Mouse (Mus musculus) bone marrow macrophage, adult 2 months (primary cell): ENCODE data around the gene Rcan2. TPM values are rescaled to one million over a fixed set of nuclear protein-coding genes. Genes with fewer than 3 reads are reported as not detected.
A peak's percentile ranks its signal among the peaks of the same experiment; 100 is the strongest.

Experiments
- H3K27ac ChIP-seq: 2 replicates; pipeline ENCODE4 v1.5.1; 2012; ENCODE audit warnings: low read depth, low read length; ENCODE audit not compliant: insufficient read depth
- H3K4me1 ChIP-seq: 2 replicates; pipeline ENCODE4 v1.6.1; 2012; ENCODE audit warnings: low read length; ENCODE audit not compliant: control insufficient read depth, insufficient read depth
- H3K4me3 ChIP-seq: 2 replicates; pipeline ENCODE4 v1.5.1; 2012; ENCODE audit warnings: mild to moderate bottlenecking, low read length, moderate library complexity; ENCODE audit not compliant: insufficient read depth
- CTCF ChIP-seq: IDR thresholded peaks from 2 replicates; pipeline ENCODE4 v1.5.1; 2012; ENCODE audit warnings: low read depth, mild to moderate bottlenecking, low read length, moderate library complexity
- POLR2A ChIP-seq: IDR thresholded peaks from 2 replicates; pipeline ENCODE4 v1.6.1; 2012; ENCODE audit warnings: mild to moderate bottlenecking, low read depth, low read length, borderline replicate concordance
- polyA plus RNA-seq: library from polyadenylated mRNA; stranded (reverse); fragments of >200 nt; gene quantifications from 2 replicates; pipeline ENCODE4 v1.2.4, GENCODE M21; 2012; ENCODE audit not compliant: missing spikeins, insufficient read depth, insufficient read length

Gene Rcan2
- polyA plus RNA-seq, 1 experiment: not detected

DNA sequence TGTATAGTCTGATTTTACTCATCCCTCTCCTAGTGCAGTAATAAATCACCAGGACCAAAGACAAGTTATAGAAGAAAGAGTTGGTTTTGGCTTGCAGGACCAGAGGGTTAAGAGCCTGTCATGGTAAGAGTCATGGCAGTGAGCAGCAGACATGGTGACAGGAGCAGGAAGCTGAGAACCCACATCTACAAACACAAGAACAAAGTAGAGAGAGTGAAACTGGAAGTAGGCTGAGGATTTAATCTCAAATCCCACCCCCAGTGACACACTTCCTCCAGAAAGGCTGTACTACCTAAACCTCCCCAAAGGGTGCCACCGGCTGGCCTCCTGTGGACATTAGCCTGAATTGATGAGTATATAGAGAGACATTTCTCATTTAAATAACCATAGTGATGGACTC lies 259.6 kb downstream of the Rcan2 start:
- H3K4me1 ChIP-seq: no peaks in the 10 kb centered on the region
- H3K4me3 ChIP-seq: no peak overlapping the region
- no peak overlapping the region for H3K27ac ChIP-seq
- TF ChIP-seq CTCF: no peak
- no peak for TF ChIP-seq POLR2A

DNA sequence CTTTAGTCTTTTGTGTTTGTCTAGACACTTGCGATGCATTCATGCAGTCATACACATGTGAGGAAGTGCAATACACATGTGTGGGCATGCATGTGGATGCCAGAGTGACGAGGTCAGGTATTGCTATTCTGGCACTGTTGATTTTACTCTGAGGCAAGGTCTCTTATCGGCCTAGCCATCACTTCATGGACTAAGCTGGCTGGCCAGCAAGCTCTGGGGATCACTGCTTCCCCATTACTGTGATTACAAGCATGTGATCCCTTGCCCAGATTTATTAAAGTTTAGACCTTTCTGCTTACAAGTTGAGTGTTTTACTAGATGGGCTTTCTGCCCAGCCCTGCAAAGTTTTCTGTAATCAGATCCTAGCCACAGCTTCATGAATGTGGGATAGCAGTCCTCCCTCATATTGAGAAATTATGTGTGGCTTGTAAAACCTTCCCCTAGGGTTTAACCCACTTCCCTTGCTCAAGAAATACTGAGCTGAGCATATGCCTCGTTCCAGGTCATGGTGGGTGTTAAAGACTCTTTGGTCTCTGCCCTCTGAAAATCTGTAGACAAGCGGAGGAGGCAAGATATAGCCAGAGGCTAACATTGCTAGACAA lies 260.2 kb downstream of the Rcan2 start:
- Histone ChIP-seq H3K27ac (no peak overlapping the region), H3K4me3 (no peak overlapping the region), H3K4me1 (no peaks in the 10 kb centered on the region)
- TF ChIP-seq CTCF (no peak), POLR2A (no peak)

GRCm38 (mm10) chr17:44068876-44069275 lies 267.7 kb downstream of the Rcan2 start:
- TF ChIP-seq CTCF (no peak), POLR2A (no peak)
- no peak overlapping the region for H3K27ac ChIP-seq
- no peaks in the 10 kb centered on the region for H3K4me1 ChIP-seq
- no peak overlapping the region for H3K4me3 ChIP-seq

DNA sequence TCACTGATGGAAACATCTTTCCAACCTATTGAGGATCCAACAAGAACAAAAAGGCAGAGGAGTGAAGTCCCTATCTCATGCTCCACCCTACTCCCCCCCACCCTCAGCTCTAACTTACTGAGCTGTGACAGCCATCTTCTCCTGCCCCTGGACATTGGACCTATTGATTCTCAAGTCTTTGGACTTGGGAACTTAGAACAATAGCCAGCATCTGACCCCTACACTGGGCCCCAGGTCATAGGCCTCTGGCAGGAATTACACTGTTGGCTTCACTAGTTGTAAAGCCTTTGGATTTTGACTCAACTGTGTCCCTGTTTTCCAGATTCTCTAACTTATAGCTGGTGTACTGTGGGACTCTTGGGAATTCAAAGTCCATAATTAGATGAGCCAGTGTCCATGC lies 270.5 kb downstream of the Rcan2 start:
- Histone ChIP-seq H3K4me1 (no peaks in the 10 kb centered on the region), H3K27ac (no peak overlapping the region), H3K4me3 (no peak overlapping the region)
- TF ChIP-seq POLR2A (no peak), CTCF (no peak)

DNA sequence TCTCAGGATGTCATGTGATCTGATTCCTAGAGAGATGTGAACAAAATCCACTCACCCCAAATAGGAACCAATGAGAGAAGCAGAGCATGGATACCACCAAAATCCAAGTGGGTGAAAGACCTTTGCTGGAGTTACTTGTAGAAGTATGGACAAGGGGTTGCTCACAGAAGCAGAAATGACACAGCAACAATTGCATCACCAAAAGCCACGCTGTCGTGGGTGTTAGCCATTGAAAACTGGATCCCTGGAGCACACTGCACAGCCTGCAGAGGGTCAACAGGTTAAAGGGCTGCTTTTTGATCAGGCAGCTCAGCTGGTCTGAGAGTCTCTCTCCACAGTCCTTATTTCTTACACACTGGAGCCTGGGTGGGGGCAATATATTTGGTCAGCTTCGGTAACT lies 274.4 kb downstream of the Rcan2 start:
- Histone ChIP-seq H3K4me1 (no peaks in the 10 kb centered on the region), H3K4me3 (no peak overlapping the region), H3K27ac (no peak overlapping the region)
- TF ChIP-seq POLR2A (no peak), CTCF (no peak)

DNA sequence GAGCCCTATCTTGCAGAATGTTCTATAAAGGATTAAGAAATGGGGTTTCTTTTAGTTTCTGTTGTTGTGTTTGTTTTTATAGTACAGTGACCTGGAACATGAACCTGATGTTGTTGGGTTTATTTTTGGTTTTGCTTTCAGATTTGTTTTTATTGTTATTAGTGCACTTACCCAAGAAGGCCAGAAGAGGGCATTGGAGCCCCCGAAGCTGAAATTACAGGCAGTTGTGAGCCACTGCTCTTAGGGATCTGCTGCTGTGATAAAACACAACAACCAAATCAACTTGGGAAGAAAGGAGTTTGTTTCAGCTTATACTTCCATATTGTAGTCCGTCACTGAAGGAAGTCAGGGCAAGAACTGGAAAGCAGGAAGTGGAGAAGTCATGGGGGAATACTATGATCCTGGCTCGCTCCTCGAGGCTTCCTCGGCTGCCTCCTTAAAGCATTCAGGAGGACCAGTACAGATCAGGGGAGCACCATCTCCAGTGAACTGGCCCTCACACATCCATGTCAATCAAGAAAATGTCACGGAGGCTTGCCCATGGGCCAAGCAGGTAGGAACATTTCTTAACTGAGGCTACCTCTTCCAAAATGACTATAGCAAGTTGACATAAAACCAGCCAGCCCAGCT lies 275.0 kb downstream of the Rcan2 start:
- H3K4me3 ChIP-seq: no peak overlapping the region
- H3K4me1 ChIP-seq: no peaks in the 10 kb centered on the region
- no peak overlapping the region for H3K27ac ChIP-seq
- TF ChIP-seq POLR2A (no peak), CTCF (no peak)

GRCm38 (mm10) chr17:44077146-44077842 lies 276.1 kb downstream of the Rcan2 start:
- no peak overlapping the region for H3K4me3 ChIP-seq
- no peak for TF ChIP-seq POLR2A
- no peak for TF ChIP-seq CTCF

DNA sequence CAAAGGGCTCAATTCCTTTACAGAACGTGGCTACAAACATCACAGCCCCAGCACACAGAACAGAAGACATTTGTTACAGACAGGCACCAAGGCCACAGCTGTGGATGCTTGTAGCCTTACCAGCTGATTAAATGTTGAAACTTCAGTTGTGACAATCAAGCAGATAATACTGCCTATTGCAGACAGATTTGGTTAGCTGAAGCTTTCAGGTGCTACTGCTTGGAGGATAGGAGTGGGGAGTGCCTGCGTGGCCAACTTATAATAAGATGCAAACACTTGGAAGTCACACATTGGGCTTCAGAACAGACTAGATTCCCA lies 276.7 kb downstream of the Rcan2 start:
- Histone ChIP-seq H3K4me1 (no peaks in the 10 kb centered on the region), H3K4me3 (no peak overlapping the region), H3K27ac (no peak overlapping the region)
- no peak for TF ChIP-seq CTCF

More at GRCm38 (mm10) chr17:44077146-44077842, 276.1 kb downstream of the Rcan2 start:
- Histone ChIP-seq H3K4me1 (no peaks in the 10 kb centered on the region), H3K27ac (no peak overlapping the region)

DNA sequence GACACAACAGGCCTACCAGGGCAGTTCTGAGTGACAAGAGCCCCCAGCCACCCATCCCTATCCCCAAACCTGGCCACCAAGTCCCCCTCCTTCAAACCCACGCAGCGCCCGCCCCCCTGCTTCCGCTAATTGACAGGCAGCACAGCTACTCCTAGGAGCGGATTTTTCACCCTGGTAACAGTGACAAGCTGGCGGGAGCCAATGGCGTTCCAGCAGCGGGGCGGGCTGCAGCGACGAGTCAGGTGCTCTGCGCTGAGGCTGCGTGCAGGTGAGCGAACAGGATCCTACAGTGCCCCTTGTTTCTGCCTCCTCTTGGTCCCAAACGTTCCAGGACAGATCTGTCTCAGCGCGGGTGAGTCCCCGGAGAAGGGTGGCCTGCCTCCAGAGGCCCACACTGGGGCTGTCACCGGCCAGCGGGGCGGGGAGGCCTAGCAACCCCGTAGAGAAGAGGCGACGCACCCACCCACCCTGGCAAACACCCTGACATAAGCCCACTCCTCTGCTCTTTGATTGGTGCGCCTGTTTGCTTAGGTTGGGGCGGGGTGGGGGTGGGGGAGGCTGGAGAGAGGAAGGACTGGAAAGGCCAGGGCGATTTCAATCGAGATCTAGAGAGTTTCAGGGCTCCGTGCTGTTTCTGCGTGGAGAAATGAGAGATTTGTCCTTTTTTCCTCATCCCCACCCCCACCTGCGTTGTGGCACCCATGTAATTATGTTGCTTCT lies 277.6 kb downstream of the Rcan2 start, which contains the start of gene Enpp5:
Enpp5 (plus strand) TSS at position 183 of the 720 bp plus-strand sequence.
- H3K4me1 ChIP-seq: no peaks in the 10 kb centered on the region
- H3K27ac ChIP-seq: no peak within 1 kb of the TSS
- TF ChIP-seq POLR2A (no peak), CTCF (no peak)
- H3K4me3 ChIP-seq: peak within 1 kb of the TSS; percentile 51

GRCm38 (mm10) chr17:44083156-44083555 lies 282.0 kb downstream of the Rcan2 start:
- Histone ChIP-seq H3K4me1 (no peaks in the 10 kb centered on the region), H3K27ac (no peak overlapping the region), H3K4me3 (no peak overlapping the region)
- no peak for TF ChIP-seq POLR2A
- no peak for TF ChIP-seq CTCF
